Mouse (Mus musculus) layer of hippocampus, adult 11-12 months (tissue): ENCODE measurements at regions not wholly inside any gene's neighbourhood (a gene's known extent, or its start where the extent isn't known, plus 50 kb on each side); places are given as distances from the start of the nearest gene placed in this dataset.

ENCODE experiments used
- DNase-seq: peaks from one replicate; pipeline ENCODE4 v3.0.0; 2022; ENCODE audit warnings: low spot score

DNA sequence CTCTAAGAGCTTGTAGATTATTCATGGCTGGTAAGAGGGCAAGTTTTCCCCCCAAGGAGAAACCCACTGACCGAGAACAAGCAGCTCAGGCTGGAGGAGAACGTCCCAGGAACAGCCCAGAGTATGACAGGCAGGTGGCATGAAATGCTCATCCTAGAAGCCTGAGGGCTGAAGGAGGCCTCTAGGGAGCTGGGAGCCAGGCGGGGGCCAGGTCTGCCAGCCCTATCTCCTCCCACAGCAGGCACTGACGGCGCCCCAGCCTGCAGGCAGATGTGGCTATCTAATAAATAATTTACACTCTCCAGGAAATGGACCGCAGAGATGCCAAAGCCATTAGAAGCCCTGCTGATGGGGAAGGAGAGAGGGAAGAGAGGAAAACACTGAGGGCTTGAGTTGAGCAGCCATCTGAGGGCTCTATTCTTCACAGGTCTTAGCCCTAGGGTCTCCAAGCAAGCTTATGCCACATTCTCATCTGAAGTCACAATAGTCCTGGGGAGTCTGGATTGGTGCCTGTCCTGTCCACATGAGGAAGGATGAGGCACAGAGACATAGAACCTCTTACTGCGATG lies 176.1 kb downstream of the Mycn start:
- no peak for DNase-seq

DNA sequence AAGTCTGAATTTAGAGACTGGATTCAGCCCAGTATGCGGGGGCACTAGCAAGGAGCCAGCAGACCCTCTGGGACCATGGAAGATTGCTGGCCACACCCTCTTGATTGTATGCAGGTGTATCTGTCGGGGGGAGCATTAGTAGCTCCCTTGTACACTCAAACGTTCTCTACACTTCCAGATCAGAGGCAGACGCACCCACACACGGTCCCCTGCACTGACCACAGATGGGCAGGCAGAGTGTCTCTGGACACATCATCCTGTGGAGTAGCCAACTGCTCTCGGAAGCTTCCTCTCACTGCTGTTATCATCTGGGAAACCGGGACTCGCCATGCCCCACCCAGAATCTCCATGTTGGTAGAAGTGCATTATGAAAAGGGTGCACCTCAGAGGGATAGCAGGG lies 176.7 kb downstream of the Mycn start:
- DNase-seq, result no peak

DNA sequence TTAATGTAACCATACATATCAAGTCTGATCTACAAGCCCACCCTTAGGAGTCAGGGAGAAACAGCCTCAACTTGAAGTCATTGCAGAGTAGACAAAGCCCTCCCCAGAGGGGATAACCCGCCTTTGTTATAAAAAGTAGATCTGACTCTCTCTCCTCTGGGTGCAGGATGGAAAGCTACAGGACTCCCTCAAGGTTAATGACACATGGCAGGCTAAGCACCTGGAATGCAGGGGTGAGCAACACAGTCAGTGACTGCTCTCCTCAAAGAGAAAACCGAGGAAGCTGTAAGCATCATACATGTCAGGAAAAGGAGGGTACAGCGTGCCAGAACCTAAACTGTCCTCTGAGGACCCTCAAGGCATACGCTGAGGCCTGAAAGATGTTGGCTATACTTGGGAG lies 177.1 kb downstream of the Mycn start:
- no peak for DNase-seq

DNA sequence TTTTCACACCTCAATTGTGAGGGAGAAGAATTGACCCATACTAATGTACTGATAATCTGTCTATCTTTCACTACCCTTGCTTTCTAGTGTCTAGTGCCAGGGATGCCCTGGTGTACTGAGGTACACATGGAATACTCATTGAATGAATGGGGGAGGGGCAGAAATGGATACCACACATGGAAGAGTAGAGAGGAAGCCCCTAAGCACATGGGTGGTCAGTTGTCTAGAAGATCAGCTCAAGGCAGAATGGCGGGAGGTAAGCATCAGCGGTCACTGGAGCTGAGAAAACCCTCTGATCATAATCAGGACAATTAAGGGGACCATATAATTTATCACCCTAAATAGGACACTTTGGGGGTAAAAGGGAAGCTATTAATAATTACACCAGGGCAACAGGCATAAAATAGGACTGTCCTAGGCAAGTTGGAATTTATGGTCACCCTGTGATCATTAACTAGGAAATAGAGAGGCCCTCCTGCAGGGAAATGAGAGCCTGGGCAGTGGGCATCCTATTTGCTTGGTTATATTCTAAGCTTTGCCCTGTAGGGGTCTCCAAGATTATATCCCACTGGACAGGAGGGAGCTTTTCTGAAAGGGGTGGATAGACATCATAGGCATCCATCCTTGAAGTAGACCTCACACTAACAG lies 185.3 kb downstream of the Mycn start:
- DNase-seq, result no peak

DNA sequence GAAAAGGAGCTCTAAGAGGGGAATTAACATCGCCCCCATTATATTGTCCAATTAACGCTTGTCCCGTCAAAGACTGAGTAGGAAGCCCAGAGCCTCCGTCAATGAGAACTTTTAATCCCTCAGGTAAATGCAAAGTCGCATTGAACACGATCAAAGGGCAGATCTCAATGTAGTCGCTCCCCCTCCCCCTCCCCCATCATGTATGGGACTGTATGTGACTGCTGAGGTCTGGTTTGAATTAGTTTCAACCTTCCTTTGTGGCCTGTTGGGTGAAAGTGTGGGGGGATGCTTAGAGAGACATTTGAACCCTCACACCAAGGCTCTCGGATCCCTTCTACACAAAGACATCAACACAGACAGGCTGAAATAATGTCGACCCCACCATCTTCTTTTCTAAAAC lies 187.9 kb downstream of the Mycn start:
- DNase-seq, result no peak

DNA sequence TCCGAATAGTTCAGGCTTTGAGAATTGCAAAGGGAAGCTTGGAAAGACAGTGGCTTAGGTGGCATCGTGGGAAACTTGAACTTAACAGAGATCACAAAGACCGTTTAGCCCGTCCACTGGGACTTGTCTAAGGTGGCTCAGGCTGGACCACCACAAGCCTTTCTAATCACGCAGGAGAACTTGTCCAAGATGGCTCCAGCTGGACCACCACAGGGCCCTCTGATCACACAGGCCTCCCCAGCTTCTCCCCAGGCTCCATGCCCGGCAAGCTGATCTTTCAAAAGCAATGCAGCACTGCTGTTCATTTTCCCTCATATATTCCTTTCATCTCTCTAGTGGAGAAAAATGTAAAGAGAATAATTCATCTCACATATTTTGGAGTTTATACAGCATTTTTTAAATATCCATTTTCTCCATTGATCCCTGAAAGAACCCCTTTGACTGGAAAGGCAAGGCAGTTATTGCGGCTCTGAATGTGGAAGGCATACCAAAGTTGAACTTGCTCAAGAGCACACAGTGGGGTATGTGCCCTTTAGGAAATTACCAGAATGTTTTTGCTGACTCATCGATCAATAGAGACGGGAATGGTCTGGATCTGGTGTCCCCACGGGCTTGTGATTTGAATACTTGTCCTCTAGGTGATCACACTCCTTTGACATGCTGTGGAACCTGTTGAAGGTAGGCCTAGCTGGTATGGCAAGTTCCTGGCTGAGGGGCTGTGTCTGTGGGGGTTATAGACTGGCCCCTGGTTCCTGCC lies 189.9 kb downstream of the Mycn start:
- no peak for DNase-seq

DNA sequence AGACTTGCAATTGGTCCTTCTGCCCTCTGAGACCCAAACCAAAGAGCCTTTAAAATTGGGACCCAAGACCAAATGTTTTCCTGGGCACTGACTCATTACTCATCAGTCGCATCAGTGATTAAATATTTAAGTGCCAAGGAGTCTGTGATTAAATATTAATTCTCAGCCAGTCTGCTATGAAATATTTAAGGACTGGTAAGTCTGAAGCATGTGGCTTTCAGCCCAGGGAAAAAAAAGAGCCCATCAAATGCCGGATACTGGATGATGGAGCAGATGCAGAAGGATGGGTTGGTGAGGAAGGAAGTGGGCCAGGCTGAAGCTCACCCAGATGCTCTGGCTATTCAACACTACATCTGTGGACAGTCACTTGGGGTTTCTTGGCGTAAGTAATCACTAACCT lies 192.0 kb downstream of the Mycn start:
- DNase-seq, result no peak

DNA sequence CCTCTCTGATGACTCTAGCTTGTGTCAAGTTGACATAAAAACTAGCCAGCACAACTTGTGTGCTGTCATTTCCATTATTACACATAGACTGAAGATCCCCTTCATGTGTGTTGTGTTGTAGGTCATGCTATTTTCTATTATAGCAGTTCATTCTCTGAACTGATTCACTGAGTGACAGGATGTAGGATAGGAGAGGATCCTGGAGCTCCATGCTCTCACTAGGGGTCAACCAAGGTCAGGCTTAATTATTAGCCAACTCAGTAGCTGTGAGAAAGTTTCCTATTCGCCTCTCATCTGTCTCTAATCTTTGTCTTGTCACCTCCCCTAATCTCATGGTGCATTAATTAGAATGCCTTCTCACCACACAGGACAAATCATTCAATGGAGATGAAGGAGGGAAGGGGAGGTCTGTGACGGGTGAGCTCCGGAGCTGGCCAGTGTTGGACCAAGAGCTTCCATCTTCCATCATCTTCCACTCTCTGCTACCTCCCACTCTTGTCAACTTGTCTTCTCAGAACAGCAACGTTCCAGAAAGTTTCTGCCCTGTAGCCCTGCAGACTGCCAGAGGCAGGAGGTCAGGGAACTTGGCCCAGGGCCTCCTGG lies 194.8 kb downstream of the Mycn start:
- DNase-seq, result no peak

DNA sequence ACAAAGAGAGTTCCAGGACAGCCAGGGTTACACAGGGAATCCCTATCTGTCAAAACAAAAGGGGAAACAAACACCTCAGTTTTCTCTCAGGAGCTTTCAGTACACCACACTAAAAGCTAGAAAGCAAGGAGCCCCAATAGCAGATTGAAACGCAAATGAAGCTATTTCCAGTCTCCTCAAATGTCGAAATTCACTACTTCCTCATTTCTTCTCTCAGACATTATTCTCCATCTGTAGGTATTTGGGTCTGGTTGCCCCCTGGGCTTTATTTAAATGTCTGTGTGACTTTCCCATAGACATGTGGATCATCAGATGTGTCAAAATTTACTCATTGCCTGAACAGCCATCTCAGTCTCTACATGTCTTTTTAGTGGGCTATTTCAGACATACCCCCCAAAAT lies 197.2 kb downstream of the Mycn start:
- DNase-seq, result no peak

DNA sequence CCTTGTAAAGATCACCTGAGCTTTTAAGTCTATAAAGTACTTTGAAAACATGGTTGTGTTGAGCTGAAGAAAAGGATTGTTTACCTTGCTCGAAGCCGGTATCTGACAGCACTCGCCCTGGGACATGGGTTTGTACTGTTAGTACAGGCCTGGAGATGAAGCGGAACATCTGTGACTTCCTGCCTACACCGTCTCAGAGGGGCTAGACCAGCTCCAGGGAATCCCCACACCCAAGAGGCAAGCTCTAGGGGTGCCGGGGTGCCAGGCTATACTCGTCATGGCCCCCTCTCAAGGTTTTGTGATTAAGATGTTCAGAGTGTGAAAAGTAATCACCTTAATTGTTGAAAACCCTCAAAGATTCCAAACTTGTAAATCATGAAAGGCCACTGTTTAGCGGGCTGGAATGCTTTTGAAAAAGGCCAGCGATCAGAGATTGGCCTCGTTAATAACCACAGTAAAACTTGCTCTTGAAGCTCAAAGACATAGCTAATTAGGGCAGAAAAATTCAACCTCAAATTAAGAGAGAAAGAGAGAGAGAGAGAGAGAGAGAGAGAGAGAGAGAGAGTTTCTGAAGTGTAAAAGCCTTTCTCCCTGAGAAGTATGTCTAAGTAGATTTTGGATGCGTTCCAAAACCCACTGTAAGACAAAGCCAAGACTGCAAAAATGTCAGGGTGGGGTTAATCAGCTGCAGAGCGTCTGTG lies 202.9 kb downstream of the Mycn start:
- no peak for DNase-seq

DNA sequence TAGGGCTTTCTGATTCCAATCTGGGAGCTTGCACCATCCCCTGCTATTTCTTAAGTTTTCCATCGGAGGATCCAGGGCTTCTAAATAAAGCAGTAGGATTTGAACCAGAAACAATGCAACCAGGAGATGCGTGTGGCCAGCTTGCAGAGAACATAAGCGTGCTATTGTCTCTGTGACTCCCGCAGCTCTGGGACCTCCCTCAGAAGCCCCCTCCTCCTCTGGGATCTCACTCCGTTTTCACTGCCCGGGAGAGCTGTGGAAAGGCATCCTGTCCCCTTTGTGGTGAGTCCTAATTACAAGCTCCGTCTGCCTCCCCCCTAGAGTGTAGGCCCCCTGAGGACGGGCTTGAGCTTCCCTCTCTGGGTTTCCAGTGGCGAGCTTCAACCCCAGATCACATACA lies 215.9 kb downstream of the Mycn start:
- no peak for DNase-seq

DNA sequence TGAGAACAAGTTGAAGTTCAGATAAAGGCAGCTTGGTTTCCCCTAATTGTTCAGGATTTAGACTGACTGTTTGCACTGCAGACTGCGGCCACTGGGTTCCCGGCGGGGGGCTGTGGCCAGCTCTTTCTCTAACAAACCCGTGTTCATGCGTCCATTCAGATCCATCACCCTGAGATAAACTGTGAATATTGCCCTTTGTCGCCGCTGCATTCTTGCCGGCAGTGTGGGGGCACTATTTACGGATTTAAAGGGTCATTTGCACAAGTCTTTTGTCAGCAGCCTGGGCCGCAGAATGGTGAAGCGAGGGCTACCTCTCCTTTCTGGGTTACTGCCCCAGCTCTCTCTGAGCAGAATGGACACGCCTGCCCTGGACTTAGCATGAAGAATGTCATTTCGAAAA lies 216.6 kb downstream of the Mycn start:
- DNase-seq, result no peak

DNA sequence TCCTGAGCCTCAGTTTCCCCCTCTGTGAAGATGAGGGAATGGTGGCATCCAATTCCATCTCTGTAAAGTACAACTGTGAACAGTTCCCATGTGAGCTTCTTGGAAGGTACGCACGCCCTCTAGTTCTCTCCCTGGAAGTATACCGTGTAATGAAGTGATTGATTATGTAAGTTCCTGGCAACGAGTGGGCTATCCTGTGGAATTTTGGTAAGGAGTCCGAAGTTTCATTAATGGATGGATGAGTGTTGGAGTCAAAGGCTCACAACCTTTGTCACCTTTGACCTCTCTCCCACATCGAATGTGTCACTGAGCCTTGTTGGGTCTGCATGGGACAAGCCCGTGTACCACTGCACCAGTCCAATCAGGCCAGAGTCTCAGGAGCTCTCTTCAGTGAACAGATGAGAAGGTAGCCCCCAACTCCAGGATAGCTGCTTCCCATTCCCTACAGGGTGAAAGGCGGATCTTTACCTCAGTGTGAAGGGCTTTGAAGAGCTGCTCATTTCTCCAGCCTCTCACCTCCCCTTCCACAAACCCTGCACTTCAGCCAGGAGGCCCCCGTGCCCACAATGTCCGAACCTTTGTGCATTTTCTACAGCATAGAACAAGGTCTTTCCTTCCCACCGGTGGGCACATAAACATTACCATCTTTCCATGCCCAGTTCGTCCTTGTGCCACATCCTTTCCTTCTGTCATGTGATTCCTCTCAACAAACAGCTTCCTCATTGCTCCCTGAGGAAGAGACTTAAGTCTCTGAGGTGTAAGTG lies 217.8 kb downstream of the Mycn start:
- DNase-seq, result no peak

DNA sequence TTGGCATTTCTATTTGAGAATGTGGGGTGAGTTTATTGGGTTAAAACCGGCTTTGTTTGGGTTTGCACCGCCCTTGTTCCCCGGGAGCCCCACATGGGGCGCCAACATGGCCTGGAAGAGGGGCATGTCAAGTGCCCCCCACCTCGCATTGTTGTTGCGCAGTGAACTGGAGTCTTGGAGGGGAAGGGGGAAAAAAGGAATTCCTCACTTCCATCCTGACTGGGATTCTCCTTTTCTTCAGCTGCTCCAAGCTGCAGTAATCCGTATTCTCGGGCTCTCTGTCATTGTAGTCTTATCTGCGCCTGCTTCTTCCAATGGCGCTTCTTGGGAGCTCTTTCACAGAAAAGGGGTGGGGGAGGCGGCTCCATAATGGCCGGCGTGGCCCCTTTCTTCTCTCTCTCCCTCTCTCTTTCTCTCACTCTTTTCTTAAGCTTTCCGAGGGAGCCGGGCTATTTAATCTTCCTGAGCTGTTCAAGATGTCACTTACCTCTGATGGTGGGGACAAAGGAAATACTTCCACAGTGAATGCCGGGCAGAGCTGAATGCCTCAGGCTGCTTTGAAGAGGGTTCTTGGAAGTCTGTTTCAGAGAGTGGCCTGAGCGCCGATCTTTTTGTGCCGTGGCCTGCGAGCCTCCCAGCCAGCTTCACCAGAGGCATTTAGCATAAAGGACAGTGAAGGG lies 218.6 kb downstream of the Mycn start:
- DNase-seq, result no peak

DNA sequence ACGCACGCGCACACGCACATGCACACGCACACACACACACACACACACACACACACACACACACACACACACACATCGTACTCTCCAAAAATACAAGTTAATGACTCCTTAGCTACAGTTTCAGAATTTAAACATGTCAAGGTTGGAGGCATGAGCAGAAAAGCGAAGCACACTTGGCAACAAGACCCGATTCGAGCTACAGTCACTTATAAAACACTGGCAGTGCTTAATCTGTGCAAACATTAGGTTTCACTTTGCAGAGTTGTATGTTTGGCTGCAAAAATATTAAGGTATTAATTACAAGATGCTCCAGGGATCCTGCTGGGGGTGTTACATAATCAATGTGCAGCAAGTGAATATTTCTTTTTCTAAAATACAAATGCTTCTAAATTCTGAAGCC lies 225.0 kb downstream of the Mycn start:
- DNase-seq, result peak; percentile 39

DNA sequence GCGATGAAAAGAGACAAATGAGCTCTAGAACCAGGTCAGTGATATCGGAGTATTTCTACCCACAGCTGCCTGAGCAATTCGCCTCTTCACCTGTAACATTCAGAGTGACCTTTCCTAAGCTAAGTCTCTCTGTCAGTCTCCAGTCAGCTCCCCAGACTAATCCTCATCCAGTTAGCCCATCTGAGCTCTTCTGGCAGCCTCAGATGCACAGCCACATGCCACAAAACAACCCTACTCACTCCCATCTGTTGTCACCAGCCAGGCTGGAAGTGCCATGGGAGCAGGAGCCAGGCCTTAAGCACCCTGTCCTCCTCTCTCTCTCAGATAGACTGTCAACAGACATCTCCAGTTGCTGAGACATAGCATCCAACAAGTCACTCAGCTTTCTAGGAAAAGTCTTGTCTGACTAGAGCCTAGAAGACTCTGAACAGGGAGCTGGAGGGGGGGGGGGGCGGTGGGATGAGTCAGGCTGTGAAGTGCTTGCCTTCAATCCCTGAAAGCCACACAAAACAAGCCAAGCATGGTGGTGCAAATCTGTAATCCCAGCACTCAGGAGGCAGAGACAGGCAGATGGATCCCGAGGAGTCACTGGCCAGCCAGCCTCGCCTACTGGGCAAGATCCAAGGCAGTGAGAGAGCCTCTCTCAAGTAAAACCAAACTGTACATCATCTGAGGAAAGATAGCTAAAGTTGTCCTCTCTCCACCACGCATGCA lies 225.6 kb downstream of the Mycn start:
- DNase-seq, result peak; percentile 68

DNA sequence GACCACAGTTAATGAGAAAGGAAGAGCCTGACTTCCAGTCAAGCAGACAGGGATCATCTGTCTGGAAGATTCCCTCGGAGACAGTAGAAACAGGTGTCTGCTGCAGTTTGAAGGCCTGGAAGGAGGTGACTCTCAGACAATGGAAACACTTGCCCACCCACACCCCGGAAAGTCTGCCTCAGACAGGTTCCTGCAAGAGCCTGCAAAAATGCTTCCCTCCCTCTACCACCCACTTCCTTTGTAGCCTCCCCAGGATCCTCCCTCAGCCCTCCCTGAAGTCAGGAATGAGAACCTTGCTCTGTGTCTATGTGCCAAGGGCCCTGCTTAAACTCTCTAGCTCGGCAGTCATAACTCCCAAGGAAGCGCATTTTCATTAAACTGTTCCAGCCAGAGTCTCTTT lies 226.2 kb downstream of the Mycn start:
- DNase-seq, result no peak

DNA sequence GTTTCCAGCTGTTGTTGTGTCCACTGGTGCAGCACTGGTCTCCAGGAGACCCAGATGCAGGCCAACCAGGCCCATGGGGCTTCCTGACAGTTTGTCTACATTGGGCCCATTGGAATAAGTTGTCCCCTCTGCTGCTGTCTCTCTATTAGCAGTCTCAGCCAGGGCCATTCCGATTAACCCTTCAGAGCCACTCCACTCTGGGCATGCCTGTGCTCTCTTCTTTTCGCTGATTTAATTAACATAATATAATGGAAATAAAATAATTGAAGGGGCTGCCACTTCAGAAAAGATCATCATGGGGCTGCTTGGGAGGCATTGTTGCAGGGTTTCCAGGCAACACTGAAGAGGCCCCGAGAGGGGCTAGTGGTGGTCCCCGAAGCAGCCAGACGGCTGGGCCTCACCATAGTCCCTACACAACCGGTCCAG lies 231.5 kb downstream of the Mycn start:
- DNase-seq, result no peak

DNA sequence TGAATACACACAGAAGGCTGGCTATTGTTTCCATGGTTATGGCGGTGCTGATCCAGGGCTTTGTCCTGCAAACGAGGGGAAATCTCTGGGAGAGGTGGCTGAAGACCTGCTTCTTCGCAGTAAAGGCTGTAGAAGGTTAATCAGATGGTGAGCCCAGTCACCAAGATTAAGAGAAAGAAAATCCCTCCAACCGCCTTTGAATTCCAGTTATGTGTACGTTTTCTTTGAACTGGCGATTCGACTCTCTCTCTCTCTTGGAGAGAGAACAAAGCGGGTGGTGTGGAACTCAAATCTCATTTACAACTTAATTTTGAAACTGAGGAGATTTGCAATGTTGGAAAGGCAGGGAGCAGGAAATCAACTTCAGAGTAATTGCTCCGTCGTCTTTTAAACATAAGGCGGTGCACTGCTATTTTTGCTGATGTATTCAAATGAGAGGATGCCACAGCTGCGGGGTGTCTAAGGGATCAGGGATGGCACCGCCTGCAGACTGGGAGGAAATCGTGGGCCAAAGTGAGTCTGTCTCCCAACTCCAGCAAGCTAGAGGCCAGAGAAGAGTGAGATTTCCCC lies 232.7 kb downstream of the Mycn start:
- DNase-seq, result no peak

DNA sequence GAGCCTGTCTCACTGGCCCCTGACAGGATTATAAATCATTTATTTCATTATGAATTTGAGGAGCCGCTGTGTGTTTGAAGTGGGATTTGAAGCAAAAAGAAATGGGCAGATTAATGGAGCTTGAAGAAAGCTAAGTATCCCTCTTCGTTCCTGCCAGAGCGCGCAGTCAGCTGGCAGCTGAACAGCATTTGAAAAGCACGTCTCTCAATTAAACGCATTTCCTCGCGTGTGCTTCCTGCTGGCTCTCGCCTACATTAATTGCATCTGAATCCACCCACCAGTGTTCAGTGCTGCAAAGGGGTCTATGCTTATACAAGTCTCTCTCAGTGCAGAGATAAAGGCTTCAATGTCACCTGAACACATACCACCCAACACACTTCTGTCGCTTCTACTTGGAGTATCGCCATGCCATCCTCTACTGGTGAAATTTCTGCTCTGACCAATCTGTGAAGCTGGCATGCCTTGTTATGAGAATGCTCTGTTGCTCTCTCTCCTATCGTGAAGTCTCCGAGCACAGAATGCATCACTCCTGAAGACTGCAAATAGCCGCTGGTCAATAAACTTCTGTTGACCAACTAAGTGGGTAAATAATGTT lies 235.3 kb downstream of the Mycn start:
- peak; percentile 16 for DNase-seq
